In genomic region chr2:78980661-78981229, GRCm38 (mm10) we compare ENCODE assay signal across 22 mouse cellular contexts.
DNase-seq lines count a peak whose midpoint lies in the region; ATAC-seq and TF ChIP-seq lines count a peak whose summit lies in the region.
"Had no signal": no experiment of that assay in that cellular context is flagged by ENCODE, and none has a peak within 500 bp of the region (broad histone marks: within the 10 kb centered on the region; RNA-seq: fewer than 3 reads in every experiment).

No protein-coding gene starts in this region.

- no peaks in the 10 kb centered on the region for H3K36me3 ChIP-seq in stomach, embryonic 16.5 days (ENCODE audit: control insufficient read depth, insufficient read depth, low read length)
- H3K36me3 ChIP-seq: heart, embryonic 12.5 days; hindbrain, embryonic 12.5 days; limb, embryonic 15.5 days had no signal

- no peaks in the 10 kb centered on the region for H3K27me3 ChIP-seq in stomach, embryonic 16.5 days (ENCODE audit: control insufficient read depth, insufficient read depth, low read length)
- H3K27me3 ChIP-seq: forebrain, embryonic 13.5 days; heart, embryonic 12.5 days; hindbrain, embryonic 12.5 days; limb, embryonic 15.5 days had no signal

- H3K9me3 ChIP-seq in stomach, embryonic 16.5 days (replicated peaks; ENCODE audit: control insufficient read depth, low read length): no peaks in the 10 kb centered on the region
- H3K9me3 ChIP-seq: forebrain, embryonic 13.5 days; heart, embryonic 12.5 days; hindbrain, embryonic 12.5 days; limb, embryonic 15.5 days had no signal

- no peak overlapping the region for H3K4me3 ChIP-seq in embryonic fibroblast, embryonic 13.5 days (ENCODE audit: insufficient read depth, low read length)
- no peak overlapping the region for H3K4me3 ChIP-seq in stomach, embryonic 16.5 days (replicated peaks; ENCODE audit: low read length)
- H3K4me3 ChIP-seq: erythroblast, embryonic 14.5 days; forebrain, embryonic 13.5 days; heart, embryonic 12.5 days; hindbrain, embryonic 12.5 days; layer of hippocampus, adult 2 months; limb, embryonic 15.5 days; myocyte had no signal

- no peak for TF ChIP-seq CTCF in embryonic fibroblast, embryonic 13.5 days (IDR thresholded peaks at IDR 0.05; ENCODE audit: borderline replicate concordance, insufficient read depth, low read length)

- H3K9ac ChIP-seq in stomach, embryonic 16.5 days (ENCODE audit: low read length): no peak overlapping the region
- H3K9ac ChIP-seq: forebrain, embryonic 13.5 days; heart, embryonic 12.5 days; hindbrain, embryonic 12.5 days; limb, embryonic 15.5 days had no signal

- peaks cover 3% of the 10 kb centered on the region; the same call in 1 of the 2 replicates for H3K4me1 ChIP-seq in embryonic fibroblast, embryonic 13.5 days (ENCODE audit: control insufficient read depth, insufficient read depth, low read length)
- H3K4me1 ChIP-seq in stomach, embryonic 16.5 days (ENCODE audit: control insufficient read depth, insufficient read depth, low read length): peaks cover 4% of the 10 kb centered on the region; the same call in 1 of the 2 replicates
- H3K4me1 ChIP-seq: forebrain, embryonic 13.5 days; hindbrain, embryonic 12.5 days; limb, embryonic 15.5 days had no signal

- peak overlapping the region; percentile 26 for H3K27ac ChIP-seq in embryonic fibroblast, embryonic 13.5 days (ENCODE audit: insufficient read depth, low read length)
- H3K27ac ChIP-seq in stomach, embryonic 16.5 days (ENCODE audit: low read length): no peak overlapping the region
- H3K27ac ChIP-seq: forebrain, embryonic 13.5 days; hindbrain, embryonic 12.5 days; layer of hippocampus, adult 2 months; limb, embryonic 15.5 days had no signal

- ATAC-seq in stomach, embryonic 16.5 days (ENCODE audit: insufficient read depth, low FRiP score): peak; percentile 44; the same call in 1 of the 2 replicates
- ATAC-seq: forebrain, embryonic 13.5 days; lung, postnatal 0 days had no signal

- no peak for TF ChIP-seq POLR2A in embryonic fibroblast, embryonic 13.5 days (IDR thresholded peaks at IDR 0.05; ENCODE audit: low read depth, low read length)

- WGBS in stomach, embryonic 16.5 days: 85% methylated on average over 1 of the region's 1 CpGs

- peak; percentile 10 to 34 for DNase-seq in adrenal gland, postnatal 36 days
- DNase-seq in adrenal gland, postnatal 25 days: no peak
- DNase-seq in CD4-positive, CD25-positive, alpha-beta regulatory T cell, adult 2 months (ENCODE audit: low read depth, low spot score): peak; percentile 64
- DNase-seq in lung, postnatal 25 days (ENCODE audit: low spot score): no peak
- no peak for DNase-seq in embryo, embryonic 9.5 days (ENCODE audit: extremely low spot score)
- DNase-seq: cerebellum, adult 8-10 months; heart, adult 11 months; heart, postnatal 14 days; kidney, adult 2 months; kidney, postnatal 10 days; midbrain, embryonic 14.5 days; right cerebral cortex, postnatal 14 days had no signal

- H3K4me2 ChIP-seq in stomach, embryonic 16.5 days (ENCODE audit: low read depth, low read length): no peak overlapping the region
- H3K4me2 ChIP-seq: forebrain, embryonic 13.5 days; heart, embryonic 12.5 days; hindbrain, embryonic 12.5 days; limb, embryonic 15.5 days had no signal

Comparison
In these comparisons a context has a peak if more than half of its experiments do, and no peak if none do; other contexts are left out.
1. DNase-seq: peak in adrenal gland, postnatal 36 days (2 of 2) and CD4-positive, CD25-positive, alpha-beta regulatory T cell, adult 2 months (single experiment); none in adrenal gland, postnatal 25 days (single experiment), lung, postnatal 25 days (single experiment) and embryo, embryonic 9.5 days (single experiment).